Mouse (Mus musculus) thymus, postnatal 4 days (tissue): ENCODE results near the gene Acss1.

Experiments
- DNase-seq: peaks from one replicate; pipeline ENCODE4 v3.0.0; 2021

The Acss1 gene

GRCm38 (mm10) chr2:150637702-150638369 lies 30.5 kb downstream of the Acss1 start:
- no peak for DNase-seq

GRCm38 (mm10) chr2:150635877-150636446 lies 32.3 kb downstream of the Acss1 start:
- DNase-seq = no peak

- no peak for DNase-seq
Observed at GRCm38 (mm10) chr2:150629255-150629654, 39.0 kb downstream of the Acss1 start.

- no peak for DNase-seq
Observed at GRCm38 (mm10) chr2:150627140-150627539, 41.2 kb downstream of the Acss1 start.

GRCm38 (mm10) chr2:150624926-150625325 lies 43.4 kb downstream of the Acss1 start:
- DNase-seq = no peak

- no peak for DNase-seq
Observed at GRCm38 (mm10) chr2:150623957-150624356, 44.3 kb downstream of the Acss1 start.

DNA sequence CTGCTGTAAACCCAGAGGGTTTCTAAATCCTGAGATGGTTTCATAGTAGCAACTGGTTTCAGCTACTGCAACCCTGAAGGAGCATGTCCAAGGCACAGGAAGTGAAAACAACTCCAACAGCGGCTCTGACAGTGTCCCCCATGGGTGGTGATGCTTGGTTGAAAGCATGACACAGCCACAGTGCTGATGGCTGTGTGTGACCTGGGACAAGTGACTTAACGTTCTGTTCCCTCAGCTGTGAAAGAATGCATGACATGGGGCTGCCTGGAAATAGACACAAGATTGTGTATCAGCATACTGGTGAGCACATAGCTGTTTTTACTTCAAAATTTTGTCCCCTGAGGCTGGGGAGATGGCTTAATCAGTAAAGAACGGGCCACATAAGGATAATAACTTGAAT lies 46.6 kb downstream of the Acss1 start:
- DNase-seq = no peak

- DNase-seq = no peak
Observed at GRCm38 (mm10) chr2:150610097-150610496, 58.2 kb downstream of the Acss1 start.

DNA sequence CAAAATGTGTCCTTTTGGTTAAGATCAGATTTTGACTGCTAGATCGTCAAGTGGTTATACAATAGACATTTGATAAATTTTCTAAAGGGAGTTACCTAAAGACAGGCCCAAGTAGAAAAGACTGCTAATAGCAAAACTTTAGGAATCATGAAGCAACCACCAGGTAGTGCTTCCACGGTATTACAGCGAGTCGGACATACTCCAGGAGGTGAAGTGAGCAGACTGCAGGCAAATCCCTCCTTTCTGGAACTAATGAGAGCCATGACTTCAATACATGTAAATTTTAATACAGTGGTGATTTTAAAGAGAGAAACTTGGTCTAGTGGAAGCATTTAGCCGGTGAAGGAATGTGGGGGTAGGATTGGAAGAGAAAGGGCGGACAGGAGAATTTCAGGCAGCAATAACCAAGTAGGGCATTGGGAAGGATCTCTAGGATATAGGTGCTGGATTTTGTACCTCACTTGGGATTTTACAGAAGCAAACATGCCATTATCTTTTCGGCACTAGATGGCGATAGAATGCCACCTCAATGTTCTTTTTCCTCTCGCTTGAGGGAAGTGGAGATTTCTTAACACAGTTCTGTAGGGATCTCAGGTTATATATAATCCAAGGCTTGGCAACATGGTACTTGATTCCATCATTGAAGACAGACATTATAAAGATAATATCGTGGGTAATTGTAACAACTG lies 59.3 kb downstream of the Acss1 start:
- DNase-seq = peak; percentile 55

- DNase-seq = peak; percentile 99
Observed at GRCm38 (mm10) chr2:150608087-150608799, 60.1 kb downstream of the Acss1 start, which contains the start of gene Apmap. Gene Apmap (minus strand): TSS chr2:150608567.

GRCm38 (mm10) chr2:150607086-150607485 lies 61.2 kb downstream of the Acss1 start:
- DNase-seq = no peak

DNA sequence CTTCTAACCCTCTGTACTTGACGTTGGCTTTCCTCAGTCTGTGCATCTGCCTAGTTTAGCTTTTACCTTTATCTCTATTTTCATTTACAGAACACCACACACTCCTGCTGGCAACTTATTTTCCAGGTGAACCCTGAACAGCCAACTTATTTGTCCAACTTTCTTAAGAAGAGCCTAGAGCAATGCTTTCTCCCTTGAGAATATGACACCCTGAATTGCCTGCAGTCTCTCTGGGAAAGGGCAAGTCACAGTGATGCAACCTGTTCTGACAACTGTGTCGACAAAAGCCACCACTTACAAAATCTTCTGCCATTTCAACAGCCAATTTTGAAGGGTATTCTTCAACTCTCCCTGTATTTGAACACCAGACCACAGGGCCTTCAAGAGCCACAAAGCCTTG lies 63.5 kb downstream of the Acss1 start:
- DNase-seq = no peak

GRCm38 (mm10) chr2:150602166-150602565 lies 66.1 kb downstream of the Acss1 start:
- DNase-seq = no peak

DNA sequence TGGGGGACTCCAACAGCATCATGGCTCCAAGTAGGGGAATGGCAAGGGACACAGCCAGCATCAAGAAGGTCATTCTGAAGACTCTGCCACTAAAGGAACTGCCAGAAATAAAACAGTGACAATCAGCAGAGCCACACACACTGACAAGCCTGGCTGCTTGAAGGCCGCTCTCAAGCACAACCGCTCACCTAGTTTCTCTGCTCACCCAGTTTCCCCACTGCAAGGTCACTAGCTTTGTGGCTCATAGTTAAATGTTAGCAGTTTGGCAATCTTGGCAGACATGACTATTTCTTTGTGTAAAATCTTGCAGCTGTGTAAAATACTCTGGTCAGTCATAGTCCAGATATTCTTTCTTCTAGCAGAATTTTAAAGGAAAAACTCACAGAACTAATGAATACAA lies 68.0 kb downstream of the Acss1 start:
- DNase-seq = no peak

GRCm38 (mm10) chr2:150595411-150596190 lies 72.7 kb downstream of the Acss1 start:
- DNase-seq = no peak

DNA sequence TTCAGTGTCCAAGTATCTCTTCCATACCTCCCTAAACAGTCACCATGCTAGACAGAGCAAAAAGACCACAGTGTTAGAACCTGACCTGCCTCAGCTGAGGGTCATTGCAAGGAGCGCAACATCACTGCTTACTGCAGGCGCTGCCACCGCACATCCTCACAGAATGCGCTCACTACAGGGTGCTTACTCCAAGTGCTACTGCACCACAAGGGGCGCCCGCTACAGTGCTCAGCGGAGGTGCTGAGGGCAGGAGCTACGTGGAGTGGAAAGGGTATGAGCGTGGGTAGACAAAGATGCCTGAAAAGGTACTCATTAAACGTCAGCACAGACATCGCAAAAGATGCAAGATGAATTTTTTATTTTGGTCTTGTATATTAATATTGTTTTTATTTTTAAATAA lies 79.2 kb downstream of the Acss1 start:
- DNase-seq = no peak

DNA sequence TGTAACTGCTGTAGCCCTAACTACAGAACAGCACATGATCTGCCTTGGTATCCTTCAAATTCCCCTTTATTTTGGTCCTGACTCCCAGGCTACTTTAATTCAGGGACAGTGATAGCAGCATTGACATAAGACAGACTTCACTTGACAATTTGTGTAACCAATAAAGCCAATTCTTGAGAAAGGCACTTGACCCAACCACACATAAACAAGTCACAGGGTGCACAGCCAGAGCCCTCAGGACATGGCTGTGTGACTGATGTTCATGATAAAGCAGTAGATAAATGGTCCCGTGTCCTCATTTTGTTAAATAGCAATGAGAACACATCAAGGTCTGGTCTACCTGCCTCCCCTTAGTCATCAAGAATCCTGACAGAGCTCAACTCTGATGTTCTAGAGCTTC lies 88.7 kb downstream of the Acss1 start:
- DNase-seq = no peak

GRCm38 (mm10) chr2:150578603-150579002 lies 89.7 kb downstream of the Acss1 start:
- DNase-seq = peak; percentile 53

GRCm38 (mm10) chr2:150576256-150576655 lies 92.0 kb downstream of the Acss1 start:
- DNase-seq = no peak

GRCm38 (mm10) chr2:150572463-150572862 lies 95.8 kb downstream of the Acss1 start:
- no peak for DNase-seq

- no peak for DNase-seq
Observed at GRCm38 (mm10) chr2:150570761-150571160, 97.5 kb downstream of the Acss1 start.

DNA sequence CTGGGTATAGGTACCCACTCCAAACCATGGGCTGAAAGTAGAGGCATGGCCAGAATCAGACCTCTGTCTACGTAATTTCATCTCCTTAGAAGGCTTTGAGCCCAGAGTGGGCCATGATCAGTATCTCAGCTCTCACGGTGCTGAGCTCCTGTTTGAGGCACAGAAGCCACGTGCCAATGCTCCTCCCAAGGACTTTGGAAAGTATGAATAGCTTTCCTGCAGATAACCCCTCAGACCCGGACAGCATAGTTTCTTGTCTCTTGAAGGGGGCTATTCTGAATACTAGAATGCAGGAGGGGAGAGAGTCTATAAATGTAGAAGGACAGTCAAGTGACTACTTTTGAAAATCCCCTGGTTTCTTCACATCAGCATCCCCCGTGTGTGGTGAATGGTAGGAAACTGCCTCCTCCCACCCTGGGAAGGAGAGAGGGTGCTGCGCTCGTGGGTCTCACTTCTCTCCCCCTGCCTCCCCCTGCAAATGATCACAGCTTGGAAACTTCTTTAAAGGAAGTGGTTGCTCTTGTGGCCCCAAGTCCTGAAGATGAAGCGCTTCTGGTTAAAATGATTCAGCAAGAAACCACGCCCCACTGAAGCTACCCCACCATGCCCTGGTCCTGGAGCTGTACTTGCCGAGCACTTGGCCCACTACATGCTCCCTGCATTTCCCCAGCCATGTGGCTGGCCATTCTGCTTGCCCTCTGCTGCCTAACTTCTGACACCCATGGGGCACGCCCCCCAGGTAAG lies 98.3 kb downstream of the Acss1 start, which contains the start of gene Cst7:
Gene Cst7 (plus strand): TSS at position 569 of the 744 bp plus-strand sequence.
- DNase-seq = peak; percentile 58
